Mouse (Mus musculus): ENCODE measurements around the gene Foxk1. TPM values are rescaled to one million over a fixed set of nuclear protein-coding genes. Genes with fewer than 3 reads are reported as not detected.

Gene Foxk1
- polyA plus RNA-seq, 1 experiment from 2014 or later: 4.3 TPM

DNA sequence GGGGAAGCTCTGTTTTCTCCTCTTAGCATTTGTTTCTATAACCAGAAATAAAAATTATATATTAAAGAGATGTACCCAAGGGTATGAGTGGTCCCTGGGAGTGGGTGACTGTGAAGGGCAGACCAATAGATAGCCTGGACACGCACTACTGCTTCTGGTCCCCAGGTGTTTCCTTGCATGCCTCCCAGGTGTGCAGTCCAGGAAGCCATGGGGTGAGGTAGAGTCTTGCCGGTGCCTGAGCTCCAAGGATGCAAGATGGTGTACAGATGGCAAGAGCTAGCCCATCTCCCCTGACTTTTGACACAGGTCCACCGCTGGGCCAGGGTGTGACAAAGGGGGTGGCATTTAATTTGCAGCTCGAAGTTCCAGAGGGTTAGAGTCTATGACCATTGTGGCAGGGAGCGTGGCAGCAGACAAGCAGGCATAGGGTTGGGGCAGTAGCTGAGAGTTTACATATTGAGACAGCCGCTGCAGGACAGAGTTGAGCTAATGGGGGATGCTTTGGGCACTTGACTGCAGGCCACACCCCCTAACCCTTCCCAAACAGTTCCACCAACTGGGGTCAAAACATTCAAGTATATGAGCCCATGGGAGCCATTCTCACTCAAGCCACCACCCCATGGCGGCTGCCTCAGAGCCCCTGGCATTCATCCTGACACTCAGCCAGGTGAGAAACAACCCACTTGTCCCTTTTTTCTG, 60.8 kb downstream of the Foxk1 start:
- Histone ChIP-seq H3K4me1 (peaks cover 20% of the 10 kb centered on the region), H3K27me3 (ENCODE audit: poor library complexity, severe bottlenecking) (no peaks in the 10 kb centered on the region), H3K9me3 (no peaks in the 10 kb centered on the region), H3K36me3 (replicated peaks) (peaks cover 49% of the 10 kb centered on the region), H3K27ac (no peak overlapping the region), H3K4me3 (no peak overlapping the region)
- DNase-seq (ENCODE audit: extremely low spot score, low spot score): no peak
- 96% methylated on average over 7 of the region's 7 CpGs for WGBS

DNA sequence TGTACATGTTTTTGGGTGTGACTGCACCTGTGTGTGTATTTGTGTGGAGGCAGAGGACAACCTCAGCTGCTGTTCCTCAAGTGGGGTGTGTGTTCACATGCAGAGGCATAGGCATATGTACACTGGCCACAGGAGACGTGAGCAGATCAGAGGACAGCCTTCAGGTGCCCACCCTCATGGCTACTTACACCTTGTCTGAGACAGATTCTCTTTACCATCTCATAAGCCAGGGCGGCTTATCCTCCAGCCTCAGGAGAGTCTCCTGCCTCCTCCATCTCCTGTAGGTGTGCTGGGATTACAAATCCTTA, 61.3 kb downstream of the Foxk1 start:
- H3K27me3 ChIP-seq (ENCODE audit: poor library complexity, severe bottlenecking): no peaks in the 10 kb centered on the region
- H3K9me3 ChIP-seq: no peaks in the 10 kb centered on the region
- no peak overlapping the region for H3K27ac ChIP-seq
- 93% methylated on average over 2 of the region's 2 CpGs for WGBS
- H3K4me3 ChIP-seq: no peak overlapping the region
- no peak for DNase-seq (ENCODE audit: extremely low spot score, low spot score)
- peaks cover 48% of the 10 kb centered on the region for H3K36me3 ChIP-seq (replicated peaks)
- H3K4me1 ChIP-seq: peaks cover 20% of the 10 kb centered on the region

DNA sequence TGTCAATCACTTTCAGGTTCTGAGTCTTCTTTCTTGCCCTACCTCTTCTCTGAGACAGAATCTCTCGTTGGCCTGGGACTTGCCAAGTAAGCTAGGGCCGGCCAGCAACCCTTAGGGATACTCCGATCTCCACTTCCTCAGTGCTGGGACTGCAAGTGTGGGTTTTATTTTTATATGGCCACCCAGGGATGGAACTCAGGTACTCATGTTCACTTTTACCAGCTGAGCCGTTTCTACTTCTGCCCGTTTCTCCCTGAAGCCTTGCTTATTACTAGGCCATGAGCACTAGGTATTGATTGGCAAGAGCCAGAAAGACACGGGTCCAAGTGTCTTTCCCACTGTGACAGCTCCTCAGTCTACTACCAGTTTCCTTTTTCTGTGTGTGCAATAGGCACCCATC, 61.7 kb downstream of the Foxk1 start:
- peak overlapping the region; percentile 92 for H3K4me3 ChIP-seq

DNA sequence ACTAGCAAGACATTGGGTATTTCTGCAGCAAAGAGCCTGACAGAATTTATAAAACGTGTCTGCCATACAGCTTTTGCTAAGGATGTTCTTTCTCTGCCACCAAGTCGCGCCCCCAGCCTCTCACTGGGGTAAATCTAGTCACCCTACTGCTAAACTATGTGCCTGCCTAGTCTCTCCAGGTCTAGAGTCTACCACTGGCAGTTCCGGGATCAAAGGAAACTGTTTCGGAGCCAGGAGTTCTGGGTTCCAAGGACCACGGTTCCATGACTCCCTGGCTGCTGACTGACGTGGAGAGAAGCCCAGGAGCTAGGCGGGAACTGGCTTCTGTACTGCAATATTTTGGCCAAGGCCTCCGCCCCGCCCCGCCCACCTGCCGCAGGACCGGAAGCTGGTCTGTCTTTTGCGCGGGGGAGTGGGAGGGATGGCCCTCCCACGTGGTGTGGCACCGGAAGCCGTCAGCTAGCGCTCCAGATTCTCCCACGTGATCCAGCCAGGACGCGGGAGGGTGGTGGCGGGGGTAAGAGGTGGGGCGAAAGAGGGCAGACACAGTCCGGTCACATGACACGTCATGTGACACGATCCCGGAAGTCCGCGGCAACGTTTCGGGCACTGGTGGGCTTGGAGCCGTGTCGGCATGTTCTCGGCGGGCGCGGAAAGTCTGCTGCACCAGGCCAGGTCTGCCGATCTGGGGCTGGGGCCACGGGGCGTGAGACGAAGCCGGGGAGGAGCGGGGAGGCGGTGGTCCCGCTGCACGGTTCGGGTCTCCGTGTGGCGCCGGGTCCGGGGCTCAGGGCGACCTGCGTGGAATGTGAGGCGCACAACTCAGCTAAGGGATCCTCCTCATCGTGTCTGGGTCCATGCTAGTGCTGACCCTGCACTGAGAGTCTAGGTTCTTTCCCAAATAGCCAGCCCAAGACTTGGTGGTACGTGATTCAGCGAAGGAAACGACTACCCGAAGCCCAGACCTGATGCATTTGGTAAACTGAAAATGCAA, 62.5 kb downstream of the Foxk1 start, which contains the start of gene Ap5z1:
Gene Ap5z1 (plus strand): TSS at position 484 of the 994 bp plus-strand sequence.
- no peaks in the 10 kb centered on the region for H3K9me3 ChIP-seq
- peak; percentile 97 for DNase-seq (ENCODE audit: extremely low spot score, low spot score)
- 2% methylated on average over 60 of the region's 60 CpGs for WGBS
- H3K27ac ChIP-seq: peak within 1 kb of the TSS; percentile 86
- no peaks in the 10 kb centered on the region for H3K27me3 ChIP-seq (ENCODE audit: poor library complexity, severe bottlenecking)
- H3K36me3 ChIP-seq (replicated peaks): peaks cover 48% of the 10 kb centered on the region
- H3K4me1 ChIP-seq: peaks cover 20% of the 10 kb centered on the region
- peak within 1 kb of the TSS; percentile 92 for H3K4me3 ChIP-seq

More for the DNA sequence above, 61.7 kb downstream of the Foxk1 start:
- 86% methylated on average over 6 of the region's 6 CpGs for WGBS
- Histone ChIP-seq H3K4me1 (peaks cover 20% of the 10 kb centered on the region), H3K9me3 (no peaks in the 10 kb centered on the region), H3K27ac (peak overlapping the region; percentile 86), H3K36me3 (replicated peaks) (peaks cover 48% of the 10 kb centered on the region), H3K27me3 (ENCODE audit: poor library complexity, severe bottlenecking) (no peaks in the 10 kb centered on the region)
- no peak for DNase-seq (ENCODE audit: extremely low spot score, low spot score)

- Histone ChIP-seq H3K27me3 (ENCODE audit: poor library complexity, severe bottlenecking) (no peaks in the 10 kb centered on the region), H3K9me3 (no peaks in the 10 kb centered on the region), H3K4me1 (peaks cover 16% of the 10 kb centered on the region), H3K4me3 (no peak overlapping the region), H3K36me3 (replicated peaks) (peaks cover 56% of the 10 kb centered on the region), H3K27ac (no peak overlapping the region)
- WGBS: 92% methylated on average over 13 of the region's 13 CpGs
- no peak for DNase-seq (ENCODE audit: extremely low spot score, low spot score)
Observed at GRCm38 (mm10) chr5:142468375-142468774, 67.1 kb downstream of the Foxk1 start.

DNA sequence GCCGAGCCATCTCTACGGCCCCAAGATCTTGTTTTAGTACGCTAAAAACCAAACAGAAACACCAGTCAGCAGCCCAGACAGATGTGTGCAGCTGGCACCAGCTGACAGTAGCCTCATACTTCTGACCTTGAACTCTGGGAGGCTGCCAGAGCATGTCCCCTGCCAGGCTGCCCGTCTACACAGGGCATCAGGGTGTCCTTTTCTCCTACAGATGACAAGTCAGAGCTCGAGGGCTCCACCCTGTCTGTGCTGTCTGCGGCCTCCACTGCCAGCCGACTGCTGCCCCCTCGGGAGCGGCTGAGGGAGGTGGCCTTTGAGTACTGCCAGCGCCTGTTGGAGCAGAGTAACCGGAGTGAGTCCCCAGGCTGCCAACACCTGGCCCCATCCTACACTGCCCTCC, 68.5 kb downstream of the Foxk1 start:
- Histone ChIP-seq H3K36me3 (replicated peaks) (peaks cover 63% of the 10 kb centered on the region), H3K4me1 (peaks cover 10% of the 10 kb centered on the region), H3K9me3 (no peaks in the 10 kb centered on the region), H3K27ac (no peak overlapping the region), H3K27me3 (ENCODE audit: poor library complexity, severe bottlenecking) (no peaks in the 10 kb centered on the region), H3K4me3 (no peak overlapping the region)
- no peak for DNase-seq (ENCODE audit: extremely low spot score, low spot score)
- 96% methylated on average over 11 of the region's 11 CpGs for WGBS

DNA sequence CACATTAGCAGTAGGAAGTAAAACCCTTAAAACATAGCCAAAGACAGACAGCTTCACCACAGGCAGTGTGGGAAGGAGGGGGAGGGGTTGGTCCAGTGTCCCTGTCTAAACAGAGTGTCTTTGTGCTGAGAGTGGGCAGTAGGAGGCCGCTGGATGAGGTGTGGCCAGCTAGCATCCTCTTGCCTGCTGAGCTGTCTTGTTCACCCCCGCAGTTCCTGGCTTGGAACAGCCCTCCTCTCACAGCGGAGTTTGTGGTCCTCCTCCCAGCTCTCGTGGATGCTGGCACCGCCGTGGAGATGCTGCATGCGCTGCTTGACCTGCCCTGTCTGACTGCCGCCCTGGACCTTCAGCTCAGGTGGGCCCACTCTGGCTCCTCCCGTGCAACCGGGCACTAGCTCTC, 72.4 kb downstream of the Foxk1 start:
- Histone ChIP-seq H3K4me1 (peaks cover 7% of the 10 kb centered on the region; the same call in 1 of the 2 replicates), H3K27me3 (ENCODE audit: poor library complexity, severe bottlenecking) (no peaks in the 10 kb centered on the region), H3K27ac (peak overlapping the region; percentile 13), H3K9me3 (no peaks in the 10 kb centered on the region), H3K4me3 (no peak overlapping the region), H3K36me3 (replicated peaks) (peaks cover 56% of the 10 kb centered on the region)
- no peak for DNase-seq (ENCODE audit: extremely low spot score, low spot score)
- WGBS: 68% methylated on average over 10 of the region's 10 CpGs

GRCm38 (mm10) chr5:142475669-142476068, 74.4 kb downstream of the Foxk1 start:
- no peaks in the 10 kb centered on the region for H3K9me3 ChIP-seq
- H3K4me3 ChIP-seq: no peak overlapping the region
- peaks cover 36% of the 10 kb centered on the region for H3K36me3 ChIP-seq (replicated peaks)
- H3K27ac ChIP-seq: no peak overlapping the region
- H3K27me3 ChIP-seq (ENCODE audit: poor library complexity, severe bottlenecking): no peaks in the 10 kb centered on the region
- peaks cover 16% of the 10 kb centered on the region for H3K4me1 ChIP-seq
- DNase-seq (ENCODE audit: extremely low spot score, low spot score): no peak
- WGBS: 86% methylated on average over 7 of the region's 7 CpGs

DNA sequence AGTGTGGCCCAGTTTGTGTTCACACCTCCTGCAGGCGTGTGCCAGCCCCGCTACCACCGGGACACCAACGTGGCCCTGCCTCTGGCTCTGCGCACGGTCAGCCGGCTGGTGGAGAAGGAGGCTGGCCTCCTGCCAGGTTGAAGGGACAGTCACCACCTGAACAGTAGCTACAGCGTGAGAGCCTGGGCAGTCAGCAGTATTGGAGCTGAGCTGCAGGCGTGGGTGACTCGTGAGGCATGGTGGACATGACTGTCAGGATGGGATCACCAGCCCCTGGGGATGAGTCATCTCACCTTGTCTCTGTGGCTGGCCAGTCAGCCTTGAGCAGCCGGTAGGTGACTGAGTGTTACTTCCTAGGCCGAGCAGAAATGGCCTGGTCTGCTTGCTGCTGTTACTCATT, 76.0 kb downstream of the Foxk1 start:
- H3K36me3 ChIP-seq (replicated peaks): peaks cover 21% of the 10 kb centered on the region
- 89% methylated on average over 12 of the region's 12 CpGs for WGBS

GRCm38 (mm10) chr5:142477866-142478615, 76.7 kb downstream of the Foxk1 start:
- no peak for DNase-seq (ENCODE audit: extremely low spot score, low spot score)
- 88% methylated on average over 5 of the region's 5 CpGs for WGBS

More for the DNA sequence above, 76.0 kb downstream of the Foxk1 start:
- H3K27me3 ChIP-seq (ENCODE audit: poor library complexity, severe bottlenecking): no peaks in the 10 kb centered on the region
- no peaks in the 10 kb centered on the region for H3K9me3 ChIP-seq
- no peak for DNase-seq (ENCODE audit: extremely low spot score, low spot score)
- H3K4me3 ChIP-seq: no peak overlapping the region
- H3K4me1 ChIP-seq: peaks cover 16% of the 10 kb centered on the region
- H3K27ac ChIP-seq: no peak overlapping the region

DNA sequence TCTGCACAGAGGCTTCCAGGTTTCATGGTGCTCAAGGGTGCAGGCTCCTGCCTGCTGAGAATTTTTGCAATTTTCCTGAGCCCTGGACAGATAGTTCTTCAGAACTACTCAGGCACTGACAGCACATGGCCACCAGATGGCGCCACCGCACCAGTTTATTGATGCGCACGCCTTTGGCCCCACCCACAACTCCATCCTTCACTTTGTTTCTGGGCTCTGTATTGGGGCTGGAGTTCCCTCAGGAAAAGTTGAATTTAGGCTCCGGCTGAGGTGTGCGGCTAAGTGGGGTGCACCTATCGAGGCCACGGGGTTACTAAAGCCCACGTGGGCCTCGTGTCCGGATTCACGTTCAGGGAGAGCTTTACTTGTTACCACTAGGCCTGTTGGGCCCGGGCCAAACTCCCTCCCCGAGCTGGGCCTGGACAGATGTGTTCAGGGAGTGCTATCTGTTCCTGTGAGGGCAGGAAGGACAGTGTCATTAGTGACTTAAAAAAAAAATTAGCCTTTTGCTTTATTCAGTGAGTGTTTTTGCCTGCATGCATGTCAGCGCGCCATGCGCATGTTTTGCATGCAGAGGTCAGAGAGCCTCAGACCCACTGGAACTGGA, 77.6 kb downstream of the Foxk1 start:
- H3K27ac ChIP-seq: peak overlapping the region; percentile 71
- H3K4me3 ChIP-seq: peak overlapping the region; percentile 18; the same call in 1 of the 2 replicates

More at GRCm38 (mm10) chr5:142477866-142478615, 76.7 kb downstream of the Foxk1 start:
- Histone ChIP-seq H3K4me1 (peaks cover 16% of the 10 kb centered on the region), H3K36me3 (replicated peaks) (peaks cover 20% of the 10 kb centered on the region; the same call in 1 of the 2 replicates), H3K4me3 (no peak overlapping the region), H3K27ac (no peak overlapping the region), H3K9me3 (no peaks in the 10 kb centered on the region), H3K27me3 (ENCODE audit: poor library complexity, severe bottlenecking) (no peaks in the 10 kb centered on the region)

GRCm38 (mm10) chr5:142482512-142482911, 81.2 kb downstream of the Foxk1 start:
- no peak for DNase-seq (ENCODE audit: extremely low spot score, low spot score)
- no peak overlapping the region for H3K4me3 ChIP-seq
- H3K4me1 ChIP-seq: peaks cover 10% of the 10 kb centered on the region
- no peaks in the 10 kb centered on the region for H3K9me3 ChIP-seq
- H3K27ac ChIP-seq: no peak overlapping the region
- H3K27me3 ChIP-seq (ENCODE audit: poor library complexity, severe bottlenecking): no peaks in the 10 kb centered on the region
- WGBS: 63% methylated on average over 2 of the region's 2 CpGs
- no peaks in the 10 kb centered on the region for H3K36me3 ChIP-seq (replicated peaks)

More for the DNA sequence above, 77.6 kb downstream of the Foxk1 start:
- peaks cover 10% of the 10 kb centered on the region for H3K4me1 ChIP-seq
- peaks cover 20% of the 10 kb centered on the region; the same call in 1 of the 2 replicates for H3K36me3 ChIP-seq (replicated peaks)
- 34% methylated on average over 17 of the region's 17 CpGs for WGBS
- no peaks in the 10 kb centered on the region for H3K27me3 ChIP-seq (ENCODE audit: poor library complexity, severe bottlenecking)
- peak; percentile 83 for DNase-seq (ENCODE audit: extremely low spot score, low spot score)
- H3K9me3 ChIP-seq: no peaks in the 10 kb centered on the region
